Mouse (Mus musculus): ENCODE measurements at regions not wholly inside any gene's neighbourhood (a gene's known extent, or its start where the extent isn't known, plus 50 kb on each side); places are given as distances from the start of the nearest gene placed in this dataset.

GRCm38 (mm10) chr16:53186444-53186843, 732.6 kb upstream of the Alcam start:
- 74% methylated on average over 3 of the region's 3 CpGs for WGBS
- H3K4me3 ChIP-seq: no peak overlapping the region
- no peaks in the 10 kb centered on the region for H3K27me3 ChIP-seq
- no peak overlapping the region for H3K9ac ChIP-seq
- no peaks in the 10 kb centered on the region for H3K4me1 ChIP-seq (replicated peaks)
- H3K4me2 ChIP-seq: no peak overlapping the region
- H3K27ac ChIP-seq (replicated peaks): no peak overlapping the region
- no peaks in the 10 kb centered on the region for H3K9me3 ChIP-seq
- H3K36me3 ChIP-seq: no peaks in the 10 kb centered on the region
- ATAC-seq (ENCODE audit: low FRiP score, low read depth): no peak

GRCm38 (mm10) chr16:53156352-53156751, 702.5 kb upstream of the Alcam start:
- ATAC-seq (ENCODE audit: low FRiP score, low read depth): no peak
- Histone ChIP-seq H3K4me1 (replicated peaks) (no peaks in the 10 kb centered on the region), H3K27me3 (no peaks in the 10 kb centered on the region), H3K27ac (replicated peaks) (no peak overlapping the region), H3K9me3 (no peaks in the 10 kb centered on the region), H3K36me3 (no peaks in the 10 kb centered on the region), H3K4me3 (no peak overlapping the region), H3K4me2 (no peak overlapping the region), H3K9ac (no peak overlapping the region)

GRCm38 (mm10) chr16:53130677-53131076, 676.8 kb upstream of the Alcam start:
- Histone ChIP-seq H3K4me1 (replicated peaks) (no peaks in the 10 kb centered on the region), H3K9me3 (no peaks in the 10 kb centered on the region), H3K9ac (no peak overlapping the region), H3K36me3 (no peaks in the 10 kb centered on the region), H3K4me2 (no peak overlapping the region), H3K4me3 (no peak overlapping the region), H3K27me3 (no peaks in the 10 kb centered on the region), H3K27ac (replicated peaks) (no peak overlapping the region)
- no peak for ATAC-seq (ENCODE audit: low FRiP score, low read depth)
- 90% methylated on average over 2 of the region's 2 CpGs for WGBS

GRCm38 (mm10) chr16:53108726-53109125, 654.9 kb upstream of the Alcam start:
- no peak overlapping the region for H3K4me3 ChIP-seq

GRCm38 (mm10) chr16:53095396-53095929, 641.6 kb upstream of the Alcam start:
- no peaks in the 10 kb centered on the region for H3K9me3 ChIP-seq
- H3K4me1 ChIP-seq (replicated peaks): no peaks in the 10 kb centered on the region
- 65% methylated on average over 2 of the region's 2 CpGs for WGBS
- no peaks in the 10 kb centered on the region for H3K27me3 ChIP-seq
- no peak for ATAC-seq (ENCODE audit: low FRiP score, low read depth)
- H3K9ac ChIP-seq: no peak overlapping the region
- no peaks in the 10 kb centered on the region for H3K36me3 ChIP-seq
- H3K27ac ChIP-seq (replicated peaks): no peak overlapping the region
- no peak overlapping the region for H3K4me2 ChIP-seq
- H3K4me3 ChIP-seq: no peak overlapping the region

More at GRCm38 (mm10) chr16:53108726-53109125, 654.9 kb upstream of the Alcam start:
- Histone ChIP-seq H3K27me3 (no peaks in the 10 kb centered on the region), H3K27ac (replicated peaks) (no peak overlapping the region), H3K4me2 (no peak overlapping the region), H3K9me3 (no peaks in the 10 kb centered on the region), H3K36me3 (no peaks in the 10 kb centered on the region), H3K9ac (no peak overlapping the region), H3K4me1 (replicated peaks) (no peaks in the 10 kb centered on the region)
- 75% methylated on average over 3 of the region's 3 CpGs for WGBS
- ATAC-seq (ENCODE audit: low FRiP score, low read depth): no peak

GRCm38 (mm10) chr16:53073856-53074568, 620.1 kb upstream of the Alcam start:
- 71% methylated on average over 6 of the region's 6 CpGs for WGBS
- no peaks in the 10 kb centered on the region for H3K4me1 ChIP-seq (replicated peaks)
- H3K4me3 ChIP-seq: no peak overlapping the region
- no peak overlapping the region for H3K9ac ChIP-seq
- peak; percentile 95 for ATAC-seq (ENCODE audit: low FRiP score, low read depth)
- H3K4me2 ChIP-seq: no peak overlapping the region
- H3K27ac ChIP-seq (replicated peaks): peak overlapping the region; percentile 70
- no peaks in the 10 kb centered on the region for H3K36me3 ChIP-seq
- no peaks in the 10 kb centered on the region for H3K9me3 ChIP-seq
- no peaks in the 10 kb centered on the region for H3K27me3 ChIP-seq

GRCm38 (mm10) chr16:53071887-53072682, 618.2 kb upstream of the Alcam start:
- Histone ChIP-seq H3K27ac (replicated peaks) (no peak overlapping the region), H3K36me3 (no peaks in the 10 kb centered on the region), H3K4me3 (no peak overlapping the region), H3K9ac (no peak overlapping the region), H3K4me1 (replicated peaks) (no peaks in the 10 kb centered on the region), H3K4me2 (no peak overlapping the region), H3K9me3 (no peaks in the 10 kb centered on the region), H3K27me3 (no peaks in the 10 kb centered on the region)
- WGBS: 74% methylated on average over 9 of the region's 9 CpGs
- no peak for ATAC-seq (ENCODE audit: low FRiP score, low read depth)

GRCm38 (mm10) chr16:53064151-53064550, 610.3 kb upstream of the Alcam start:
- Histone ChIP-seq H3K27me3 (no peaks in the 10 kb centered on the region), H3K4me3 (no peak overlapping the region), H3K9ac (no peak overlapping the region), H3K4me2 (no peak overlapping the region), H3K9me3 (no peaks in the 10 kb centered on the region), H3K4me1 (replicated peaks) (no peaks in the 10 kb centered on the region), H3K27ac (replicated peaks) (no peak overlapping the region), H3K36me3 (no peaks in the 10 kb centered on the region)
- no peak for ATAC-seq (ENCODE audit: low FRiP score, low read depth)
- 79% methylated on average over 3 of the region's 3 CpGs for WGBS

- no peak overlapping the region for H3K9ac ChIP-seq
- WGBS: 64% methylated on average over 5 of the region's 5 CpGs
- H3K9me3 ChIP-seq: no peaks in the 10 kb centered on the region
- no peaks in the 10 kb centered on the region for H3K36me3 ChIP-seq
- no peak overlapping the region for H3K27ac ChIP-seq (replicated peaks)
- no peaks in the 10 kb centered on the region for H3K4me1 ChIP-seq (replicated peaks)
- no peaks in the 10 kb centered on the region for H3K27me3 ChIP-seq
- no peak overlapping the region for H3K4me2 ChIP-seq
- no peak for ATAC-seq (ENCODE audit: low FRiP score, low read depth)
- H3K4me3 ChIP-seq: no peak overlapping the region
Observed at GRCm38 (mm10) chr16:53063061-53063460, 609.2 kb upstream of the Alcam start.

GRCm38 (mm10) chr16:53026056-53026455, 572.2 kb upstream of the Alcam start:
- no peak for ATAC-seq (ENCODE audit: low FRiP score, low read depth)
- 57% methylated on average over 1 of the region's 1 CpGs for WGBS

GRCm38 (mm10) chr16:53011847-53012246, 558.0 kb upstream of the Alcam start:
- Histone ChIP-seq H3K9me3 (no peaks in the 10 kb centered on the region), H3K4me3 (no peak overlapping the region), H3K4me2 (no peak overlapping the region), H3K36me3 (no peaks in the 10 kb centered on the region), H3K27ac (replicated peaks) (no peak overlapping the region), H3K4me1 (replicated peaks) (no peaks in the 10 kb centered on the region), H3K9ac (no peak overlapping the region), H3K27me3 (no peaks in the 10 kb centered on the region)
- WGBS: 82% methylated on average over 1 of the region's 1 CpGs
- ATAC-seq (ENCODE audit: low FRiP score, low read depth): no peak

More at GRCm38 (mm10) chr16:53026056-53026455, 572.2 kb upstream of the Alcam start:
- Histone ChIP-seq H3K36me3 (no peaks in the 10 kb centered on the region), H3K27me3 (no peaks in the 10 kb centered on the region), H3K4me2 (no peak overlapping the region), H3K4me3 (no peak overlapping the region), H3K4me1 (replicated peaks) (no peaks in the 10 kb centered on the region), H3K9me3 (no peaks in the 10 kb centered on the region), H3K27ac (replicated peaks) (no peak overlapping the region), H3K9ac (no peak overlapping the region)

GRCm38 (mm10) chr16:52988852-52989397, 535.1 kb upstream of the Alcam start:
- Histone ChIP-seq H3K4me3 (no peak overlapping the region), H3K4me2 (no peak overlapping the region), H3K9me3 (no peaks in the 10 kb centered on the region), H3K27me3 (no peaks in the 10 kb centered on the region), H3K4me1 (replicated peaks) (no peaks in the 10 kb centered on the region), H3K9ac (no peak overlapping the region), H3K36me3 (no peaks in the 10 kb centered on the region), H3K27ac (replicated peaks) (no peak overlapping the region)
- ATAC-seq (ENCODE audit: low FRiP score, low read depth): no peak
- 78% methylated on average over 1 of the region's 1 CpGs for WGBS

Measured in hindbrain, embryonic 15.5 days (tissue).